Mouse (Mus musculus): ENCODE results near the gene Gm5901. TPM values are rescaled to one million over a fixed set of nuclear protein-coding genes. Genes with fewer than 3 reads are reported as not detected.

Gm5901 gene
- total and polyA plus RNA-seq, 3 experiments: 0.30 to 0.44 TPM; not detected in 1

DNA sequence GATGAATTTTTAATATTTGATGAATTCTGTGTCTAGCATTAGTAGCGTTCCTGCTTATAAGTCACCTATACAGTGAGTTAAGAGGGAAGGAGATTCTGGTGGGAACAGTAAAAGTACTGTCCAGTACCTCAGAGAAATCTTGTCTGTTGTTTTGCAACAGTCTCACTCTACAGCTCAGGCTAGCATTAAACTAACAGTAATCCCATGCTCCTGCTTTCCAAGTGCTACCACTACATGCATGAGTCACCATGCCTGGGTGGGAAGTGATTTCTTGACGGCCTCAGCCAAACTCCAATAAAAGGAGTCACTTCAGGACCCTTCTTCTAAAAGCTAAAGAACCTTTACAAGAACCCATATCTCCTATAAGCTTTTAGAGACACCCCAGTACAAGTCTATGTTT lies 13.1 kb upstream of the Gm5901 start:
- Histone ChIP-seq H3K4me3 (replicated peaks in 1 of 3; ENCODE audit: low read depth in 2 of 3, low read length in 2 of 3, poor library complexity in 1 of 3) (no peak overlapping the region), H3K79me2 (replicated peaks; ENCODE audit: control insufficient read depth, extremely low read depth, insufficient read depth, poor library complexity, severe bottlenecking) (no peaks in the 10 kb centered on the region), H3K4me1 (ENCODE audit: control insufficient read depth in 1 of 2, insufficient read depth in 2 of 2) (peaks cover 0 to 8% of the 10 kb centered on the region in 2 experiments; a peak in 2 of 4 replicates), H3K9me3 (replicated peaks; ENCODE audit: low read length) (no peaks in the 10 kb centered on the region), H3K27me3 (replicated peaks) (no peaks in the 10 kb centered on the region), H3K4me2 (ENCODE audit: insufficient read depth, low read depth, poor library complexity, severe bottlenecking) (no peak overlapping the region), H3K36me3 (replicated peaks in 1 of 2; ENCODE audit: control insufficient read depth in 1 of 2, insufficient read depth in 1 of 2, low read length in 1 of 2) (no peaks in the 10 kb centered on the region), H3K27ac (ENCODE audit: insufficient read depth, low read depth) (no peak overlapping the region), H3K9ac (ENCODE audit: insufficient read depth, low read depth) (no peak overlapping the region)
- in situ Hi-C loops (cut with MboI; ENCODE audit: low pct_ligation_motif_present, low pct_unique_long_range_greater_than_20kb, low sequenced_read_pairs) (no loop called here), dilution Hi-C loops (cut with MboI; ENCODE audit: extremely low pct_ligation_motif_present, extremely low pct_unique_long_range_greater_than_20kb, low sequenced_read_pairs) (no loop called here)
- TF ChIP-seq TCF12 (IDR thresholded peaks at IDR 0.05; ENCODE audit: low read depth, low read length) (no peak), EP300 (IDR thresholded peaks at IDR 0.05; ENCODE audit: low read length) (no peak), HCFC1 (IDR thresholded peaks at IDR 0.05; ENCODE audit: low read depth, low read length) (no peak), ELF1 (IDR thresholded peaks at IDR 0.05; ENCODE audit: low read depth, low read length) (no peak), JUND (conservative IDR thresholded peaks at IDR 0.05; ENCODE audit: low read depth, low read length) (no peak), SMC3 (IDR thresholded peaks at IDR 0.05; ENCODE audit: low read depth, low read length) (no peak), USF2 (conservative IDR thresholded peaks at IDR 0.05; ENCODE audit: low read depth, low read length) (no peak), POLR2AphosphoS2 (IDR thresholded peaks at IDR 0.05; ENCODE audit: low read depth, low read length) (no peak), MAX (IDR thresholded peaks at IDR 0.05; ENCODE audit: low read length) (no peak), POLR2A (IDR thresholded peaks at IDR 0.05; ENCODE audit: low read depth, low read length) (no peak), MYC (IDR thresholded peaks at IDR 0.05; ENCODE audit: low read depth, low read length) (no peak), ZKSCAN1 (IDR thresholded peaks at IDR 0.05; ENCODE audit: borderline replicate concordance, low read depth, low read length) (no peak), ZMIZ1 (IDR thresholded peaks at IDR 0.05; ENCODE audit: low read depth, low read length) (no peak), RAD21 (IDR thresholded peaks at IDR 0.05; ENCODE audit: low read depth, low read length) (no peak), RCOR1 (conservative IDR thresholded peaks at IDR 0.05; ENCODE audit: low read depth, low read length) (no peak), UBTF (IDR thresholded peaks at IDR 0.05; ENCODE audit: low read depth, low read length) (no peak)
- no peak for DNase-seq (ENCODE audit: extremely low read depth)

- H3K4me1 ChIP-seq (ENCODE audit: control insufficient read depth in 1 of 2, insufficient read depth in 2 of 2): no peaks in the 10 kb centered on the region
- no peak for DNase-seq (ENCODE audit: extremely low read depth)
- in situ Hi-C loops (cut with MboI; ENCODE audit: low pct_ligation_motif_present, low pct_unique_long_range_greater_than_20kb, low sequenced_read_pairs): no loop called here
- dilution Hi-C loops (cut with MboI; ENCODE audit: extremely low pct_ligation_motif_present, extremely low pct_unique_long_range_greater_than_20kb, low sequenced_read_pairs): no loop called here
- no peak overlapping the region for H3K27ac ChIP-seq (ENCODE audit: insufficient read depth, low read depth)
- no peaks in the 10 kb centered on the region for H3K79me2 ChIP-seq (replicated peaks; ENCODE audit: control insufficient read depth, extremely low read depth, insufficient read depth, poor library complexity, severe bottlenecking)
- no peaks in the 10 kb centered on the region for H3K27me3 ChIP-seq (replicated peaks)
- no peak overlapping the region for H3K4me2 ChIP-seq (ENCODE audit: insufficient read depth, low read depth, poor library complexity, severe bottlenecking)
- H3K9ac ChIP-seq (ENCODE audit: insufficient read depth, low read depth): no peak overlapping the region
- no peaks in the 10 kb centered on the region for H3K9me3 ChIP-seq (replicated peaks; ENCODE audit: low read length)
- TF ChIP-seq JUND (conservative IDR thresholded peaks at IDR 0.05; ENCODE audit: low read depth, low read length): no peak
- TF ChIP-seq MYC (IDR thresholded peaks at IDR 0.05; ENCODE audit: low read depth, low read length): no peak
- TF ChIP-seq KAT2A (IDR thresholded peaks at IDR 0.05; ENCODE audit: insufficient replicate concordance, low read length): no peak
- no peak for TF ChIP-seq GABPA (IDR thresholded peaks at IDR 0.05; ENCODE audit: insufficient replicate concordance, low read depth, low read length)
- TF ChIP-seq USF1 (IDR thresholded peaks at IDR 0.05; ENCODE audit: low read depth, low read length): no peak
- no peaks in the 10 kb centered on the region for H3K36me3 ChIP-seq (replicated peaks in 1 of 2; ENCODE audit: control insufficient read depth in 1 of 2, insufficient read depth in 1 of 2, low read length in 1 of 2)
- H3K4me3 ChIP-seq (replicated peaks in 1 of 3; ENCODE audit: low read depth in 2 of 3, low read length in 2 of 3, poor library complexity in 1 of 3): no peak overlapping the region
Observed at GRCm38 (mm10) chr7:105367268-105367667, 7.6 kb upstream of the Gm5901 start.

All from CH12.LX (cell line).